21 mouse cellular contexts compared by ENCODE assay signal in the genomic region with DNA sequence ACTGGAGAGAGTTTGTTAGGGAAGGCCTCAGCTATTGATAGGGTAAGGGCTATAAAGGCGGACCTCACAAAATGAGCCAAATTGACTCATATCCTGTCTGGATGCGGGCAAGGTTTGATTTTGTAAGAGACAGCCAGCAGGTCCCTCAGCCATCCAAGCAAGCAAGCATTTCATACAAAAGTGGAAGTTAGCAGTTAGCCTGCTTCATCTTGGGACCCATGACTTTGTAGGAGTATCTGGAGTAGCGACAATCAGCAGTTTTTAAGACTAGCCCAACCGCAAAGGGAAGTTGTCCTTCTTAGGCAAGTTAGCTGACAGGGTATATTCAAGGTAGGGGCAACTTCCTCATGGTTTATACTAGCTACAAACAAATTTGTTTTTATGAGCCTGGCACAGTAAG. TPM values are rescaled to one million over a fixed set of nuclear protein-coding genes. Genes with fewer than 3 reads are reported as not detected.
DNase-seq lines count a peak whose midpoint lies in the region; ATAC-seq and TF ChIP-seq lines count a peak whose summit lies in the region.
"Had no signal": no experiment of that assay in that cellular context is flagged by ENCODE, and none has a peak within 500 bp of the region (broad histone marks: within the 10 kb centered on the region; RNA-seq: fewer than 3 reads in every experiment).

No protein-coding gene starts in this region.

- no peaks in the 10 kb centered on the region for H3K4me1 ChIP-seq in heart, embryonic 12.5 days (replicated peaks)
- no peaks in the 10 kb centered on the region for H3K4me1 ChIP-seq in midbrain, postnatal 0 days (ENCODE audit: insufficient read depth, low read length)
- H3K4me1 ChIP-seq in midbrain, embryonic 10.5 days: no peaks in the 10 kb centered on the region
- no peaks in the 10 kb centered on the region for H3K4me1 ChIP-seq in forebrain, embryonic 13.5 days
- H3K4me1 ChIP-seq: hindbrain, embryonic 13.5 days; liver, embryonic 15.5 days had no signal

- no peak for TF ChIP-seq CTCF in midbrain, postnatal 0 days (IDR thresholded peaks at IDR 0.05)

- 83% methylated on average over 4 of the region's 4 CpGs for WGBS in heart, embryonic 12.5 days
- WGBS in midbrain, postnatal 0 days: 92% methylated on average over 4 of the region's 4 CpGs
- WGBS in midbrain, embryonic 10.5 days: 95% methylated on average over 4 of the region's 4 CpGs
- 93% methylated on average over 4 of the region's 4 CpGs for WGBS in forebrain, embryonic 13.5 days

- peak; percentile 20 to 45 for DNase-seq in heart, adult 9 months (ENCODE audit: low spot score in 2 of 2)
- peak; percentile 5 for DNase-seq in midbrain, postnatal 0 days (ENCODE audit: low spot score)
- DNase-seq in midbrain, embryonic 10.5 days (ENCODE audit: low spot score): no peak
- DNase-seq in c-Kit-positive CD71-negative TER-119-negative erythroid progenitor cells, embryonic 14.5 days (ENCODE audit: low read depth): peak; percentile 42
- peak; percentile 43 for DNase-seq in skeletal muscle tissue, adult 2 months (ENCODE audit: low read depth, low spot score)
- DNase-seq in cerebellum, postnatal 10 days: no peak
- DNase-seq: adrenal gland, adult 8-10 months; cerebellum, adult 2 months; kidney, adult 11 months; kidney, postnatal 4 days; midbrain, embryonic 14.5 days; thymus, postnatal 25 days had no signal

- H3K36me3 ChIP-seq in heart, embryonic 12.5 days: no peaks in the 10 kb centered on the region
- H3K36me3 ChIP-seq in midbrain, postnatal 0 days (ENCODE audit: insufficient read depth, low read length): no peaks in the 10 kb centered on the region
- H3K36me3 ChIP-seq in midbrain, embryonic 10.5 days: no peaks in the 10 kb centered on the region
- H3K36me3 ChIP-seq in forebrain, embryonic 13.5 days (ENCODE audit: poor library complexity, severe bottlenecking): no peaks in the 10 kb centered on the region
- H3K36me3 ChIP-seq: hindbrain, embryonic 13.5 days; liver, embryonic 15.5 days had no signal

- H3K4me3 ChIP-seq in heart, embryonic 12.5 days: no peak overlapping the region
- H3K4me3 ChIP-seq in midbrain, postnatal 0 days (ENCODE audit: low read depth, low read length): no peak overlapping the region
- H3K4me3 ChIP-seq in midbrain, embryonic 10.5 days: no peak overlapping the region
- no peak overlapping the region for H3K4me3 ChIP-seq in forebrain, embryonic 13.5 days
- H3K4me3 ChIP-seq: hindbrain, embryonic 13.5 days; liver, embryonic 15.5 days had no signal

- no peak overlapping the region for H3K9ac ChIP-seq in heart, embryonic 12.5 days
- no peak overlapping the region for H3K9ac ChIP-seq in midbrain, postnatal 0 days (replicated peaks; ENCODE audit: low read length, poor library complexity, severe bottlenecking)
- H3K9ac ChIP-seq in forebrain, embryonic 13.5 days: no peak overlapping the region
- H3K9ac ChIP-seq: hindbrain, embryonic 13.5 days; liver, embryonic 15.5 days had no signal

- H3K27me3 ChIP-seq in heart, embryonic 12.5 days (replicated peaks): no peaks in the 10 kb centered on the region
- H3K27me3 ChIP-seq in midbrain, postnatal 0 days (ENCODE audit: insufficient read depth, low read length): no peaks in the 10 kb centered on the region
- no peaks in the 10 kb centered on the region for H3K27me3 ChIP-seq in midbrain, embryonic 10.5 days (ENCODE audit: low read depth, poor library complexity, severe bottlenecking)
- no peaks in the 10 kb centered on the region for H3K27me3 ChIP-seq in forebrain, embryonic 13.5 days
- H3K27me3 ChIP-seq: hindbrain, embryonic 13.5 days; liver, embryonic 15.5 days; Patski had no signal

- H3K9me3 ChIP-seq in heart, embryonic 12.5 days (replicated peaks): peaks cover 28% of the 10 kb centered on the region
- no peaks in the 10 kb centered on the region for H3K9me3 ChIP-seq in midbrain, postnatal 0 days (ENCODE audit: low read length)
- peaks cover 20% of the 10 kb centered on the region for H3K9me3 ChIP-seq in midbrain, embryonic 10.5 days (replicated peaks)
- H3K9me3 ChIP-seq in forebrain, embryonic 13.5 days (replicated peaks): peaks cover 8% of the 10 kb centered on the region; the same call in 1 of the 2 replicates

- H3K4me2 ChIP-seq in heart, embryonic 12.5 days: no peak overlapping the region
- H3K4me2 ChIP-seq in midbrain, postnatal 0 days (ENCODE audit: low read depth, low read length, poor library complexity, severe bottlenecking): no peak overlapping the region
- H3K4me2 ChIP-seq in forebrain, embryonic 13.5 days: no peak overlapping the region
- H3K4me2 ChIP-seq: heart, embryonic 11.5 days; hindbrain, embryonic 13.5 days; liver, embryonic 15.5 days had no signal

- H3K27ac ChIP-seq in heart, embryonic 12.5 days (ENCODE audit: poor library complexity, severe bottlenecking): no peak overlapping the region
- no peak overlapping the region for H3K27ac ChIP-seq in midbrain, postnatal 0 days (ENCODE audit: low read depth, low read length)
- H3K27ac ChIP-seq in midbrain, embryonic 10.5 days (replicated peaks): no peak overlapping the region
- no peak overlapping the region for H3K27ac ChIP-seq in forebrain, embryonic 13.5 days
- H3K27ac ChIP-seq: hindbrain, embryonic 13.5 days; liver, embryonic 15.5 days had no signal

- ATAC-seq in heart, embryonic 12.5 days (ENCODE audit: insufficient number of reproducible peaks, low FRiP score): no peak
- no peak for ATAC-seq in midbrain, postnatal 0 days (ENCODE audit: low FRiP score)
- no peak for ATAC-seq in forebrain, embryonic 13.5 days
- ATAC-seq: Patski had no signal

RNA-seq across cellular contexts. Expression of gene Cks1brt, which starts 9.2 kb away (rescaled TPM):
- polyA plus RNA-seq in heart, embryonic 12.5 days (2016; fragmentation: Nextera tagmentation; extraction: Ambion mirVana): not detected in 2 replicates
- total RNA-seq in midbrain, postnatal 0 days (2014; rRNA removed): not detected in 2 replicates
- polyA plus RNA-seq in midbrain, postnatal 0 days (2015; fragmentation: Nextera tagmentation; extraction: Ambion mirVana): not detected in 2 replicates
- polyA plus RNA-seq in midbrain, embryonic 10.5 days (2016; fragmentation: Nextera tagmentation; extraction: Ambion mirVana): not detected in 2 replicates
- polyA plus RNA-seq in forebrain, embryonic 13.5 days (2015; fragmentation: Nextera tagmentation; extraction: Ambion mirVana): not detected in 2 replicates
- total RNA-seq: adrenal gland, adult 8-10 months; left cerebral cortex, postnatal 25 days had no signal
- polyA plus RNA-seq: cerebellum, adult 2 months; heart, embryonic 11.5 days; hindbrain, embryonic 13.5 days; liver, embryonic 15.5 days; midbrain, embryonic 14.5 days; neural tube, embryonic 14.5 days; stomach, embryonic 14.5 days had no signal

RNA-seq across cellular contexts. Expression of gene Zfp791, which starts 19.6 kb away (rescaled TPM):
- polyA plus RNA-seq in heart, embryonic 12.5 days (2016; fragmentation: Nextera tagmentation; extraction: Ambion mirVana): 1.2 and 1.3 TPM in 2 replicates
- total RNA-seq in midbrain, postnatal 0 days (2014; rRNA removed): 2.6 and 4.9 TPM in 2 replicates
- 2.3 and 2.7 TPM in 2 replicates for polyA plus RNA-seq in midbrain, postnatal 0 days (2015; fragmentation: Nextera tagmentation; extraction: Ambion mirVana)
- 0.81 and 1.5 TPM in 2 replicates for polyA plus RNA-seq in midbrain, embryonic 10.5 days (2016; fragmentation: Nextera tagmentation; extraction: Ambion mirVana)
- 2.1 and 2.3 TPM in 2 replicates for polyA plus RNA-seq in forebrain, embryonic 13.5 days (2015; fragmentation: Nextera tagmentation; extraction: Ambion mirVana)

RNA-seq across cellular contexts. Expression of gene Man2b1, which starts 59.4 kb away (rescaled TPM):
- 33.2 and 34.8 TPM in 2 replicates for polyA plus RNA-seq in heart, embryonic 12.5 days (2016; fragmentation: Nextera tagmentation; extraction: Ambion mirVana)
- 29.7 and 33.7 TPM in 2 replicates for total RNA-seq in midbrain, postnatal 0 days (2014; rRNA removed)
- polyA plus RNA-seq in midbrain, postnatal 0 days (2015; fragmentation: Nextera tagmentation; extraction: Ambion mirVana): 18.7 and 19.7 TPM in 2 replicates
- polyA plus RNA-seq in midbrain, embryonic 10.5 days (2016; fragmentation: Nextera tagmentation; extraction: Ambion mirVana): 23.5 and 23.7 TPM in 2 replicates
- 14.6 and 14.7 TPM in 2 replicates for polyA plus RNA-seq in forebrain, embryonic 13.5 days (2015; fragmentation: Nextera tagmentation; extraction: Ambion mirVana)

Comparison
In these comparisons a context has a peak if more than half of its experiments do, and no peak if none do; other contexts are left out.
1. DNase-seq: peak in heart, adult 9 months (2 of 2), midbrain, postnatal 0 days (single experiment), c-Kit-positive CD71-negative TER-119-negative erythroid progenitor cells, embryonic 14.5 days (single experiment) and skeletal muscle tissue, adult 2 months (single experiment); none in midbrain, embryonic 10.5 days (single experiment) and cerebellum, postnatal 10 days (0 of 2).